Mouse (Mus musculus): ENCODE measurements at regions not wholly inside any gene's neighbourhood (a gene's known extent, or its start where the extent isn't known, plus 50 kb on each side); places are given as distances from the start of the nearest gene placed in this dataset.
"Not testable (repeated sequence)": the region's sequence is repeated elsewhere in the genome, so short reads cannot be mapped to it uniquely, and the experiment has no call there.

GRCm38 (mm10) chr4:10670846-10671428 lies 203.4 kb upstream of the 2610301B20Rik start:
- no peak for DNase-seq

DNA sequence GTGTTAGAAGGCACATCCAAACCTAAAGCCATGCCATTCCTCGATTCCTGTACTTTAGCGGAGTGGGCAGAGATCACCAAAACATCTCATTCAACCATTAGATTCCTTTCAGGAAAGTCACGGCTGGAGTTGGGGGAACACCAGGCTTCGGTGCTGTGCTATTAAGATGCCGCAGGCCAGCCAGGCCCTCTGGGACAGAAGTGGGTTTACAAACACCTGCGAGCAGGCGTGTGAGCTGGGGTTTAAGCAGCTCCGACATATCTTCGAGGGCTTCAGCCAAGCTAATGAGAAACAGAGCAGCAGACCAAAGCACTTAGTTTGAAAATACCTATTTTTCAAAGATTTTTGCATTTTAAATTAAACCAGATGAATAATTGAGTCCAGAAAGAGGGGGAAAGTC lies 183.2 kb upstream of the 2610301B20Rik start:
- DNase-seq, result no peak

DNA sequence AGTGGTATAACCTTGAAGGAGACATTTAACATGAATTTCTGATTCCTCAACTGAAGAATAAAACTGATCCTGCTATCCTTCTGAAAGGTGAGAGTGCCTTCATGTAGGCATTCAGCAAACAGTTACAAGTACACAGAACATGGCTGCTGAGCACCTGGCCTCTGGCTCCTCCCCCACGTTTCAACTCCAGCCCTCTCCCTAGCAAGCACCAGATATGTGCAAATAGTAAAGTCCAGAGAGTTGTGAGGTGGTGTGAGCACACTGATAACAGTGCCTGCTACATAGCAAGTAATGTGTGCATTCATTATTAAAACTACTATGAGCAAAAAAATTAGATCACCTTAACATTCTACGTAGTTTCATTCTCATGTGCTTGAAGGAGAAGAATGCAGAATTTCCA lies 181.4 kb upstream of the 2610301B20Rik start:
- no peak for DNase-seq

- no peak for DNase-seq
Observed at GRCm38 (mm10) chr4:10693446-10694105, 180.7 kb upstream of the 2610301B20Rik start.

DNA sequence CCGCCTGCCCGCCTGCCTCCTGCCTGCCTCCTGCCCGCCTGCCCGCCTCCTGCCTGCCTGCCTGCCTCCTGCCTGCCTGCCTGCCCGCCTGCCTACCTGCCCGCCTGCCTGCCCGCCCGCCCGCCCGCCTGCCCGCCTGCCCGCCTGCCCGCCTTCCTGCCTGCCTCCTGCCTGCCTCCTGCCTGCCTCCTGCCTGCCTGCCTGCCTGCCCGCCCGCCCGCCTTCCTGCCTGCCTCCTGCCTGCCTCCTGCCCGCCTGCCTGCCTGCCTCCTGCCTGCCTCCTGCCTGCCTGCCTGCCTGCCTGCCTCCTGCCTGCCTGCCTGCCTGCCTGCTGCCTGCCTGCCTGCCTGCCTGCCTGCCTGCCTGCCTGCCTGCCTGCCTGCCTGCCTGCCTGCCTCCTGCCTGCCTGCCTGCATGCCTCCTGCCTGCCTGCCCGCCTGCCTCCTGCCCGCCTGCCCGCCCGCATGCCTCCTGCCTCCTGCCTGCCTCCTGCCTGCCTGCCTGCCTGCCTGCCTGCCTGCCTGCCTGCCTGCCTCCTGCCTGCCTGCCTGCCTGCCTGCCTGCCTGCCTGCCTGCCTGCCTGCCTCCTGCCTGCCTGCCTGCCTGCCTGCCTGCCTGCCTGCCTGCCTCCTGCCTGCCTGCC lies 180.1 kb upstream of the 2610301B20Rik start:
- not testable (repeated sequence) for DNase-seq

- DNase-seq, result no peak
Observed at GRCm38 (mm10) chr4:10697225-10697836, 177.0 kb upstream of the 2610301B20Rik start.

DNA sequence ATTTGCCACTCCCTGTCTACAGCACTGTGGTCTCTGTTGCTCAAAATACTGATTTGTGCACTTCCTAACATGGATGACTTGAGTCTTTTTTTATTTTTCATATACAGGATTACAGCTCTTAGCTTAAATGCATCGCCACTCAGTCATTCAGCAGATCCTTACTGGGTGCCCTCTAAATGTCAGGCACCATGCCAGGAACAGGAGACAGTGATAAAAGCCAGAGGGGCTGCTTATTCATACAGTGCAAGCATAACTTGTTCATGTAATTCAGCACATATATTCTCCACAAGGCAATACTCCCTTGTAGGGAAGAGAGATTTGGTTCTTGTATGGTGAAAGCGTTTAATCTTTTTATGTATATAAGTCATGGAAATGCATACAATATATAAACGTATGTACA lies 175.7 kb upstream of the 2610301B20Rik start:
- no peak for DNase-seq

- DNase-seq, result no peak
Observed at GRCm38 (mm10) chr4:10701479-10701878, 172.8 kb upstream of the 2610301B20Rik start.

DNA sequence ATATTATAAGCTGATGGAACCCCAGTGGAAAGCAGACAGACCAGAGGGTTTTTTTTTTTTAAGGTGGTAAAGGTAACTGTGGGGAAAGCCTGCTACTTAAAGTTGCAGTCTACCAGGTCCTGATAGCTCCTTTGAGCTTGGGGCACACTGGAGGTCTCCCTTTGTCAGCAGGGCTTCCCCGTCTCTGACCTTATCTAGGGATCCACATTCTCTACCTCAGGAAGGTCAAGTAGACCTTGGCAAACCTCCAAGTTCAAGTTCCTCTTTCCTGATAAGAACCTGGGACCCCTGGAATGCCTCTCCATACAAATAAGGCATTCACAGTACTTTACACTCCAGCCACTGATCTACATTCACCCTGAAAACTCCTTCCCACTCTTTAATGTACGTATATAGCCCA lies 171.1 kb upstream of the 2610301B20Rik start:
- no peak for DNase-seq

GRCm38 (mm10) chr4:10707016-10707657 lies 167.2 kb upstream of the 2610301B20Rik start:
- DNase-seq, result peak; percentile 30

DNA sequence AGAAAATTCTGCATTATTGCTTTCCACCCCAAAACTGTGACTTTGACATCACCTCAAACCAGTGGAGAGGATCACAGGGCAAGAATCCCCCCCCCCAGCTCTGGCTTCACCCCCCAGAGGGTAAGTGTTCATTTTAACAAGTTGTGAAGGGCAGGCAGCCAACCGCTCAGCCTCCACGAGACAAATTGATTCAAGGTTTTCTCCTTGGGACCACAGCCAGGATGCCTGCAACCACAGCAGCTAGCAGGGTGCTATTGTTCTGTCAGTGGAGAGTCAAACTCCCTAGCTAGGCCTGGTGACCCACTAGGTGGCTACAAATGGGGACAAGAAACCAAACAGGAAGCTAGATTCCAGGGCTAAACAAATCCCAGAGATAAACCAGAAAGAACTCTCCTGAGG lies 166.6 kb upstream of the 2610301B20Rik start:
- DNase-seq, result peak; percentile 81

- DNase-seq, result no peak
Observed at GRCm38 (mm10) chr4:10711939-10712533, 162.3 kb upstream of the 2610301B20Rik start.

DNA sequence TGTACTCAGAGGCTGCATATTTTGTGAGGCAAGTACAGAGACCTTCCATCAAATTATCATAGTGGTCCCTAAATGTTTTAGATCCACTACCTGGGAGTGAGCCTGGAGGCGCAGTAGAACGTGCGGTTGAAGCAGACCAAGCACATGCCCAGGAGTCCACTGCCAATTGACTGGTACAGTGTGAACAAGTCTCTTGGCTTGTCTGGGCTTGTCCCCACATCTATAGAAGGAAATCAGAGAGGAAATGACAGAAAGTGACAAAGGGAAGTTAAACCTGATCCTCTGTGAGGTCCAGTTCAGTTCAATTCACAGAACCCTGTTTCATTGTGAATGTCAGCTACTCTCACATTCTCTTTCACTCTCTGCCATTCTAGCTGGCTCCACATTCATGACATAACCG lies 151.0 kb upstream of the 2610301B20Rik start:
- DNase-seq, result no peak

- DNase-seq, result no peak
Observed at GRCm38 (mm10) chr4:10727894-10728293, 146.4 kb upstream of the 2610301B20Rik start.

GRCm38 (mm10) chr4:10745207-10745606 lies 129.1 kb upstream of the 2610301B20Rik start:
- no peak for DNase-seq

- no peak for DNase-seq
Observed at GRCm38 (mm10) chr4:10748816-10749215, 125.5 kb upstream of the 2610301B20Rik start.

DNA sequence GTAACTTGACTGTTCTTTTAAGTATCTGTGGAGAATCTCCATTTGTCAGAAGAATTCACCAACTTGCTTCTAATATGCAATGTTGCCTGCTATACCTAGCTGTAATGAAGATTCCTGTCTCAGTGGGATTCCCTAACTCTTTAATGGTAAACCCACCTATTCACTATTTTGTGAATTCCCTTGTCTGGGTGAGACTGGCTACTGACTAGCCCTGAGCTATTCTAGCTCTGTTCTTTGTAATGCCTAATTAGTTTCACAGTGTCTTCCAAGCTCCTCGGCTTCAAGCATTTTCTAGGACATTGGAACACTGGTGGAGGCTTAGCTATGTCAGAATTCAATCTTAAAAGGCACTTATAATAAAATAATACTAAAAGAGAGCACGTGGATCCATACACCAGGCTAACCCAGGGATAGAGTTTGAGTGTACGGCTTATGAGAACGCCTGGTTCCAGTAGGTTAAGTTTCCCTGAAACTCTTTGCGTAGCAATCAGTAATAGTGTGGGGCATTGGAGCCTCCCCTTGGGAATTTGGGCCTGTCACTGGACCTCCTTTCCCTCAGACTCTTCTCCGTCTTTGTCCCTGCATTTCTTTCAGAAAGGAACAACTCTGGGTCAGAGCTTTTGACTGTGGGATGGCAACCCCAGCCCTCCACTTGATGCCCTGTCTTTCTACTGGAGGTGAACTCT lies 123.8 kb upstream of the 2610301B20Rik start:
- DNase-seq, result not testable (repeated sequence)

DNA sequence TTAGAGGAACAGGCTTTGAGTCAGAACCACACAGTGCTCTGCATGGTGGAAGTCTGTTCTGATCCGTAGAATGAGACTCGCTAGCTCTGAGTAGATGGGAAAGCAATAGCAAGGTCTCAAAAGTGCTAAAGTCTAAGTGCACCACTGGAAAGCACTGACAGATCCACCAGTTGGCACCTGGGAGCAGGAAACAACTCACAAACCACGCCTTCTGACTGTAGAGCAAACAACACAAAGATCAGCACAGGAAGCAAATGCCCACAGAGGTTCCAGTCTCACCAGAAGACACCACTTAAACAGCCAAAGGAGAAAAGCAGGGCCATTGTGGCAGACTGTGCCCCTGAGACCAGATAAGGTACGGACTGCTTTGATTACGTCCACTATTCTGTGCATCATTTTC lies 121.1 kb upstream of the 2610301B20Rik start:
- no peak for DNase-seq

DNA sequence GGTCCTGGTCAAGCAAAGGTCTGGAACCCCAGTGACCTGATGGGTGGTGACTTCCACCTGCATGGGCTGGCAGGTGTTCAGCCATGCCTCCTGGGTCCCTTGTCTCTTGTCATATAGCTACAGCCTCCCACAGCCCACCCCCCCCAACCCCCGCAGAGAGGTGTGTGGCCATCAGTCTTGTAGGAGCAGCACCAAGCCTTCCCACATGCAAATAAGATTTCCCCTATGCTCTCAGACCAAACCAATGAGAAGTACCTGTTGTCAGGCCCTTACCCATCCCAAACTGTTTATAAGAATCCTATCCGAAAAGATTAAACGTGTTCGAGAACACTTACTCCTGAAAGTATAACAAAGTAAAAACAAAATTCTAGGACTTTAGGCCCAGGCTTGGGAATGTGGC lies 114.8 kb upstream of the 2610301B20Rik start:
- no peak for DNase-seq

DNA sequence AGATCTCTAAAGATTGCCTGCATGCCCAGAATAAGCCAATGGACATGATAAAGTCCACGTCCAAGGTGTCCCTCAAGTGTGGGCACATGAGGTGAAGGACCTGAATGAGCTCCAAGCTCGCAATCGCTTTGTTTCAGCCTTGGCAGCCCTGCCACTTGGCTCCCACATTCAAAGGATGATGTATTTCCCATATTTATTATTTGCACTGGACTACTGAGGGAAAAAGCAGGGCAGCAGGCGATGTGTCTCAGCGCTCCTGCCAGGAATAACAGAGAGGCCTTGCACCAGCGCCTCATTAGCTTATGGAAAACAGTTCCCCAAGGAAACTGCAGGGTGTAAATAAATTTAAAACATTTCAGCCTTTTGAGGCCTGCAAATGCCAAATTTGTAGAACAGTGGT lies 106.6 kb upstream of the 2610301B20Rik start:
- peak; percentile 10 for DNase-seq

DNA sequence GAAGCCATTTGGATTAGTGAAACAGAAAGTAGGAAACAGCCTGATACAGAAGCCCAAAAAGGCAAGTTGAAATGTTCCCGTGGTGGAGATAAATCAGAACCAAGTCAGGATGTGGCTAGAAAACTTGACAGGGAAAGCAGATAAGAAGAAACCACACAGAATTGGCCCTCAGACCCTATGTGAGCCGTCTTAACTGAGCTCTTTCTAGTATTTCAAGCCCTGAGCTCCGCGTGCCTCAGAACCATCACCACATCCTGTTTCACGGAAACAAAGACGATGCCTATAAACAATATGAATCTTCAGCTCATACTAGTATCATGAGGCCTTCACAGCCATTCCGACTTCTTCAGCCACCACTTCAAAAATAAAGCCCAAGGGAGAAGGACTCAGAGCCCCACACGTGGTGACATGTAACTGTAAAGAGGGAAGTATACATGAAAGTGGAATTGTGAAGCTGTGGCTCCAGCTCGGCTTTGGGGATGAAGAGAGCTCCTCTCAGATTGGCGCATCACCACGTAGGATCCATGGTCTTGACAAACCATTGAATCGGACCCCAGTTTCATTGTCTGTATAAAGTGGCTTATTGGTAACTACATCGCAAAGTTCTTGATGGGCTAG lies 104.2 kb upstream of the 2610301B20Rik start:
- DNase-seq, result no peak
